Mouse (Mus musculus): ENCODE measurements around the gene Foxn3. TPM values are rescaled to one million over a fixed set of nuclear protein-coding genes. Genes with fewer than 3 reads are reported as not detected.

Foxn3 gene
- polyA plus RNA-seq, 1 experiment = 28.9 TPM

- Histone ChIP-seq H3K4me1 (ENCODE audit: control insufficient read depth, insufficient read depth, insufficient read length, low read length) (no peaks in the 10 kb centered on the region; the same call in 1 of the 2 replicates), H3K4me3 (ENCODE audit: insufficient read depth, low read depth, low read length) (no peak overlapping the region), H3K27ac (replicated peaks; ENCODE audit: low read depth, low read length) (no peak overlapping the region)
Observed at GRCm38 (mm10) chr12:99519862-99520261, 43.5 kb downstream of the Foxn3 start.

- Histone ChIP-seq H3K27ac (replicated peaks; ENCODE audit: low read depth, low read length) (no peak overlapping the region), H3K4me1 (ENCODE audit: control insufficient read depth, insufficient read depth, insufficient read length, low read length) (no peaks in the 10 kb centered on the region; the same call in 1 of the 2 replicates), H3K4me3 (ENCODE audit: insufficient read depth, low read depth, low read length) (no peak overlapping the region)
Observed at GRCm38 (mm10) chr12:99519191-99519614, 44.2 kb downstream of the Foxn3 start.

DNA sequence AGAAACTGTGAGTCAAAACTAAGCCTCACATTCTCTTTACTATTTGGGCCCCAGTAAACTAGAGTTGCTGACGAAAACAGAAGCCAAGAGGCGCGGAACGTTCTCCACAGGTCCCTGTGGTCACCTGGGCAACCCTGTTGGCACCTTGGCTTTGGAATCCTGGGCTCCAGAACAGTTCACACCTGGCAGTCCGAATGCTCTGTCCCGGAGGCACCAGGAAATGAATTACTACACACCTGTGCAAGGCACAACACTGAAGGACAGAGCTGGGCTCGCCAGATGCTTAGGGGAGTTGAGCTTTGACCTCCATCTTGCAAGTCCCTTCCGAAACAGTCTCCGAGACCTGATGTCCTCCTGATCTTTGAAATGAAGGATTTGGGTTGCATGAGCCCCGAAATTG lies 44.7 kb downstream of the Foxn3 start:
- H3K27ac ChIP-seq (replicated peaks; ENCODE audit: low read depth, low read length) = no peak overlapping the region
- H3K4me1 ChIP-seq (ENCODE audit: control insufficient read depth, insufficient read depth, insufficient read length, low read length) = no peaks in the 10 kb centered on the region; the same call in 1 of the 2 replicates
- no peak overlapping the region for H3K4me3 ChIP-seq (ENCODE audit: insufficient read depth, low read depth, low read length)

DNA sequence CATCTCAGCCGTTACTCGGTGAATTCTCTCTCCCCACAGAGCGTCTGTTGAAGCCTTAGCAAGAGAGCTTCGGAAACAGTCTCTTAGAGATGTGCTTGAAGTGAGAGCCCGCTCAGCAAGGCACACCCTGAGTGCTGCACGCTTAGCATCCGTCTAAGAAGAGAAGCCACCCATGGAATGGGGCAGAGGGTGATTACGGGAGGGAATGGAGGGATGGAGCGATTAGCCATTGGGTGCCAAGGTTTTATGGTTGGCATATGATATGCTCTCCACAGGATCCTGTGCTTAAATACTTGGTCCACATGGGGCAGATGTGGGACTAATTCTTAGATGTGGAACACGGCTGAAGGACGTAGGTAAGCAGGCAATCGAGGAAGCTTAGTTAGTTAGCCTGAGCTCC lies 45.3 kb downstream of the Foxn3 start:
- Histone ChIP-seq H3K4me1 (ENCODE audit: control insufficient read depth, insufficient read depth, insufficient read length, low read length) (peaks cover under 1% of the 10 kb centered on the region; the same call in 1 of the 2 replicates), H3K27ac (replicated peaks; ENCODE audit: low read depth, low read length) (no peak overlapping the region), H3K4me3 (ENCODE audit: insufficient read depth, low read depth, low read length) (no peak overlapping the region)

- Histone ChIP-seq H3K27ac (replicated peaks; ENCODE audit: low read depth, low read length) (no peak overlapping the region), H3K4me1 (ENCODE audit: control insufficient read depth, insufficient read depth, insufficient read length, low read length) (peaks cover 7% of the 10 kb centered on the region; the same call in 1 of the 2 replicates), H3K4me3 (ENCODE audit: insufficient read depth, low read depth, low read length) (no peak overlapping the region)
Observed at GRCm38 (mm10) chr12:99517296-99517695, 46.1 kb downstream of the Foxn3 start.

- Histone ChIP-seq H3K4me3 (ENCODE audit: insufficient read depth, low read depth, low read length) (no peak overlapping the region), H3K27ac (replicated peaks; ENCODE audit: low read depth, low read length) (no peak overlapping the region), H3K4me1 (ENCODE audit: control insufficient read depth, insufficient read depth, insufficient read length, low read length) (peaks cover 7% of the 10 kb centered on the region; the same call in 1 of the 2 replicates)
Observed at GRCm38 (mm10) chr12:99515481-99515880, 47.9 kb downstream of the Foxn3 start.

- Histone ChIP-seq H3K27ac (replicated peaks; ENCODE audit: low read depth, low read length) (no peak overlapping the region), H3K4me1 (ENCODE audit: control insufficient read depth, insufficient read depth, insufficient read length, low read length) (peaks cover 7% of the 10 kb centered on the region; the same call in 1 of the 2 replicates), H3K4me3 (ENCODE audit: insufficient read depth, low read depth, low read length) (no peak overlapping the region)
Observed at GRCm38 (mm10) chr12:99511644-99512043, 51.7 kb downstream of the Foxn3 start.

DNA sequence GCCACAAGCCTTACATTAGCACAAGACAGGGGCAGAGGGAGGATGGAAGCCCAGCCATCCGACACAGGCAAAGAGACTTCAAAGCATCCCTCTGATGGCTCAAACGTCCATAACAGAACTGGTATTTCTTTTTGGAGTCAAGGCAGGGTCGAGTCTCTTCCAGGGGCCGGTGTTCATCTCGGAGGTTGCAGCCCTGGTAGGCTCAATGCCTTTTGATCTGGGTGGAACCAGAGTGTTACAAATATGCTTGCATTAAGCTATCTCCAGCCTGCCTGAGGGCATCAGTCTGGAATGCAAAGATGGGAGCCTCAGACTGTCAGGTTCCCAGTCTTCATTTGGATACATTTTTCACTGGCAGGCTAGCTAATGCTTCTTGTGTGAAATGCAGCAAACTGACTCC lies 52.6 kb downstream of the Foxn3 start:
- Histone ChIP-seq H3K27ac (replicated peaks; ENCODE audit: low read depth, low read length) (no peak overlapping the region), H3K4me1 (ENCODE audit: control insufficient read depth, insufficient read depth, insufficient read length, low read length) (peaks cover 7% of the 10 kb centered on the region; the same call in 1 of the 2 replicates), H3K4me3 (ENCODE audit: insufficient read depth, low read depth, low read length) (no peak overlapping the region)

DNA sequence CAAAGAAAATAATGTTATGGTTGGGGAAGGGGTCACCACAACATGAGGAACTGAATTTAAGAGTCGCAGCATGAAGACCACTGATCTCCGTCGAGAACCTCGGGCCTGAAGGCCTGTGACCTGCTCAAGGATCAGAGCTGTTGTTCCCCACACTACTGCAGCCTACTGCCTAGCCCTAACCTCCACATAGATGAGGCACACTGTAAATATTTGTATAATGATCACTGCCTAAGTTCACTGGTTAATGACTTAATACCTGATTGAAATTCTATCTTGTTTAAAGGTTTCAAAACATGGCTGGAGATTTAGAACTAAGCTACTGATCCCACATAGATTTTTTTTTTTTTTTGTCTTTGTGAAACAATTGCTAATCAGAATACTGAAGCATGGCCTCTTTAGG lies 61.2 kb downstream of the Foxn3 start:
- Histone ChIP-seq H3K4me3 (ENCODE audit: insufficient read depth, low read depth, low read length) (no peak overlapping the region), H3K27ac (replicated peaks; ENCODE audit: low read depth, low read length) (no peak overlapping the region), H3K4me1 (ENCODE audit: control insufficient read depth, insufficient read depth, insufficient read length, low read length) (peaks cover 11% of the 10 kb centered on the region; the same call in 1 of the 2 replicates)

GRCm38 (mm10) chr12:99498978-99499694 lies 64.2 kb downstream of the Foxn3 start:
- no peak overlapping the region for H3K27ac ChIP-seq (replicated peaks; ENCODE audit: low read depth, low read length)
- H3K4me3 ChIP-seq (ENCODE audit: insufficient read depth, low read depth, low read length) = no peak overlapping the region
- H3K4me1 ChIP-seq (ENCODE audit: control insufficient read depth, insufficient read depth, insufficient read length, low read length) = peaks cover 24% of the 10 kb centered on the region

GRCm38 (mm10) chr12:99498189-99498977 lies 65.0 kb downstream of the Foxn3 start:
- Histone ChIP-seq H3K27ac (replicated peaks; ENCODE audit: low read depth, low read length) (no peak overlapping the region), H3K4me3 (ENCODE audit: insufficient read depth, low read depth, low read length) (no peak overlapping the region), H3K4me1 (ENCODE audit: control insufficient read depth, insufficient read depth, insufficient read length, low read length) (peaks cover 24% of the 10 kb centered on the region)

DNA sequence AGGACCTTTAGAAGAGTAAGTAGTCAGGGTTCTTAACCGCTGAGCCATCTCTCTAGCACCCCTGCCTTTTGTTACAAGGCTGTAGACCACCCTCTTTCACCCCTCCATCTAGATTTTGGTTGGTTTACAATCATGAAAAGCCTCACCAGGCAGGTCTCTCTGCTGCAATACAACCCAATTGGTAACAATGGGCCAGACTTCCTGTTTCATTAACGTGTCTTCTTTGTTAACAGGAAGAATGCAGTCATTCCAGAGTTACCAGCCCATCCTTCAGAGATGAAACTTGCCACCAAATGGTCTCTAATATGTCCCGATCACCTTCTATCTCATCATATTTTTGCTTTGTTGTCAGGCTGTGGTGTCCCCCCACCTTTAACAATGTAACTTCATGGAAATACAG lies 66.4 kb downstream of the Foxn3 start:
- H3K27ac ChIP-seq (replicated peaks; ENCODE audit: low read depth, low read length) = no peak overlapping the region
- peaks cover 24% of the 10 kb centered on the region for H3K4me1 ChIP-seq (ENCODE audit: control insufficient read depth, insufficient read depth, insufficient read length, low read length)
- no peak overlapping the region for H3K4me3 ChIP-seq (ENCODE audit: insufficient read depth, low read depth, low read length)

- peaks cover 2% of the 10 kb centered on the region for H3K4me1 ChIP-seq (ENCODE audit: control insufficient read depth, insufficient read depth, insufficient read length, low read length)
- H3K27ac ChIP-seq (replicated peaks; ENCODE audit: low read depth, low read length) = no peak overlapping the region
Observed at GRCm38 (mm10) chr12:99490216-99490615, 73.2 kb downstream of the Foxn3 start.

GRCm38 (mm10) chr12:99489001-99489592 lies 74.3 kb downstream of the Foxn3 start:
- Histone ChIP-seq H3K4me3 (ENCODE audit: insufficient read depth, low read depth, low read length) (no peak overlapping the region), H3K27ac (replicated peaks; ENCODE audit: low read depth, low read length) (no peak overlapping the region), H3K4me1 (ENCODE audit: control insufficient read depth, insufficient read depth, insufficient read length, low read length) (no peaks in the 10 kb centered on the region; the same call in 1 of the 2 replicates)

More at GRCm38 (mm10) chr12:99490216-99490615, 73.2 kb downstream of the Foxn3 start:
- no peak overlapping the region for H3K4me3 ChIP-seq (ENCODE audit: insufficient read depth, low read depth, low read length)

DNA sequence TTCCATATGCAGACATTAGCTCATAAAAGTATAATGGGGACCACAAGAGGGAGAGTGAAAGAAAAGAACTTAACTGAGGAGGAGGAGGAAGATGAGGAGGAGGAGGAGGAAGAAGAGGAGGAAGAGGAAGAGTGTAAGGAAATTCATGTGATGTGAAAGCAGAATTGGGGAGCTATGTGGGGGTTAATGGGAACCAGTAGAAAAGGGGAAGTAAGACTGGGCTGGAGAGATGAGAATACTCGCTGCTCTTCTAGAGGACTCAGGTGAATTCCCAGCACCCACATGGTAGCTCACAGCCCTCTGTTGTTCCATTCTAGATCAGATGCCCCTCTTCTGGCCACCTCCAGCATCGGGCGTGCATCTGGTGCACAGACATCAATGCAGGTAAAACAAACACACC lies 83.0 kb downstream of the Foxn3 start:
- no peak overlapping the region for H3K27ac ChIP-seq (replicated peaks; ENCODE audit: low read depth, low read length)
- no peaks in the 10 kb centered on the region for H3K4me1 ChIP-seq (ENCODE audit: control insufficient read depth, insufficient read depth, insufficient read length, low read length)
- no peak overlapping the region for H3K4me3 ChIP-seq (ENCODE audit: insufficient read depth, low read depth, low read length)

All from brown adipose tissue, adult 24 weeks (tissue).